Mouse (Mus musculus) C2C12 (cell line): Measurements from ENCODE around the gene 2010111I01Rik.
A peak's percentile ranks its signal among the peaks of the same experiment; 100 is the strongest.

Experiments used
- CTCF ChIP-seq: IDR thresholded peaks from one replicate; pipeline ENCODE4 v1.5.1; 2011; ENCODE audit not compliant: control insufficient read depth, insufficient read depth, insufficient read length
- FOSL1 ChIP-seq: IDR thresholded peaks from one replicate; pipeline ENCODE4 v1.8.0; 2011; ENCODE audit warnings: mild to moderate bottlenecking, low read length; ENCODE audit not compliant: poor library complexity, insufficient read depth, severe bottlenecking
- MAX ChIP-seq: IDR thresholded peaks from one replicate; pipeline ENCODE4 v1.6.1; 2011; ENCODE audit warnings: mild to moderate bottlenecking, control low read depth
- MYOD1 ChIP-seq: IDR thresholded peaks from one replicate; pipeline ENCODE4 v1.6.1; 2011; ENCODE audit warnings: low read depth; ENCODE audit not compliant: control insufficient read depth, insufficient read length
- MYOG ChIP-seq: IDR thresholded peaks from one replicate; pipeline ENCODE4 v1.6.1; 2011; ENCODE audit not compliant: control insufficient read depth, insufficient read length; ENCODE audit errors: extremely low read depth
- USF1 ChIP-seq: IDR thresholded peaks from one replicate; pipeline ENCODE4 v1.6.1; 2011; ENCODE audit warnings: low read depth, mild to moderate bottlenecking, control low read depth, moderate library complexity

DNA sequence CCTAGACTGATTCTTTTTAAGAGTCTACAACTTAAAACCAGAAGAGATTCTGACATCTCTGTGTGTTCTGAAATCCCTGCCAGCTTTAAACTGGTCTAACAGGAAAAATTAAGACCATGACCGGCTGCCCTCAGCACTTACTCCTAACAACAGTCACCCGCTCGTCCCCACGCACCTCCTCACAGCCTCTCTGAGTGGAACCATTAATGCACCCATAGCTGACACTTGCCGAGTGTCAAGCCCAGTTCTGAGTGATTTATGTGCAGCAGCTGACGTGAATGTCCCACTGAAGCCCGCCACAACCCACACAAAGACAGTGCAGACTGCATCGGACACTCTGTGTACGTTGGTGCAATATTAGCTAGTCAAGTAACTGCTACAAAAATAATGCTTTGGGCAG, 280.5 kb downstream of the 2010111I01Rik start:
- no peak for TF ChIP-seq CTCF
- peak; percentile 97 for TF ChIP-seq MYOD1
- TF ChIP-seq USF1, result no peak
- no peak for TF ChIP-seq FOSL1
- no peak for TF ChIP-seq MAX
- TF ChIP-seq MYOG, result no peak
